Mouse (Mus musculus) embryonic facial prominence, embryonic 10.5 days (tissue): ENCODE data around the gene Slc22a28. TPM values are rescaled to one million over a fixed set of nuclear protein-coding genes. Genes with fewer than 3 reads are reported as not detected.
"Not testable (repeated sequence)": the region's sequence is repeated elsewhere in the genome, so short reads cannot be mapped to it uniquely, and the experiment has no call there.

Experiments
- DNase-seq: peaks from one replicate; pipeline ENCODE4 v3.0.0-alpha.2; 2017; ENCODE audit warnings: low spot score
- H3K27ac ChIP-seq: fragments of 300-500 bp; sonication (generic); replicated peaks from 2 replicates; pipeline ENCODE4 v1.5.1; 2016; ENCODE audit warnings: mild to moderate bottlenecking
- H3K27me3 ChIP-seq: fragments of 300-500 bp; sonication (generic); replicated peaks from 2 replicates; pipeline ENCODE4 v1.6.1; 2016; ENCODE audit warnings: low read depth, mild to moderate bottlenecking; ENCODE audit not compliant: poor library complexity, severe bottlenecking
- H3K36me3 ChIP-seq: fragments of 300-500 bp; sonication (generic); replicated peaks from 2 replicates; pipeline ENCODE4 v1.6.1; 2016; ENCODE audit warnings: mild to moderate bottlenecking, moderate library complexity
- H3K4me1 ChIP-seq: fragments of 300-500 bp; sonication (generic); 2 replicates; pipeline ENCODE4 v1.6.1; 2016
- H3K4me3 ChIP-seq: fragments of 300-500 bp; sonication (generic); 2 replicates; pipeline ENCODE4 v1.5.1; 2016; ENCODE audit warnings: mild to moderate bottlenecking, moderate library complexity
- H3K9me3 ChIP-seq: fragments of 300-500 bp; sonication (generic); 2 replicates; pipeline ENCODE4 v1.6.1; 2016; ENCODE audit warnings: mild to moderate bottlenecking
- WGBS: fragments of 180-500 bp; shearing (Covaris S2); methylation state at CpG from one replicate; pipeline ENCODE4 v1.1.7; 2016; 5-methylcytosine and 5-hydroxymethylcytosine counted together
- polyA plus RNA-seq: library from polyadenylated mRNA; unstranded; fragments of >200 nt; fragmentation: Nextera tagmentation; extraction: Ambion mirVana; gene quantifications from 2 replicates; pipeline ENCODE4 v1.2.1, GENCODE M21; 2016

The Slc22a28 gene
- not detected in 2 replicates for polyA plus RNA-seq

GRCm38 (mm10) chr19:8131881-8132280 is at the start of gene Slc22a28:
Gene Slc22a28, minus strand, starts transcription at chr19:8131982.
- WGBS, result 87% methylated on average over 2 of the region's 3 CpGs
- not testable (repeated sequence) for H3K4me1 ChIP-seq, H3K27me3 ChIP-seq, H3K4me3 ChIP-seq, H3K27ac ChIP-seq, DNase-seq, H3K36me3 ChIP-seq
- peaks cover 19% of the 10 kb centered on the region for H3K9me3 ChIP-seq

DNA sequence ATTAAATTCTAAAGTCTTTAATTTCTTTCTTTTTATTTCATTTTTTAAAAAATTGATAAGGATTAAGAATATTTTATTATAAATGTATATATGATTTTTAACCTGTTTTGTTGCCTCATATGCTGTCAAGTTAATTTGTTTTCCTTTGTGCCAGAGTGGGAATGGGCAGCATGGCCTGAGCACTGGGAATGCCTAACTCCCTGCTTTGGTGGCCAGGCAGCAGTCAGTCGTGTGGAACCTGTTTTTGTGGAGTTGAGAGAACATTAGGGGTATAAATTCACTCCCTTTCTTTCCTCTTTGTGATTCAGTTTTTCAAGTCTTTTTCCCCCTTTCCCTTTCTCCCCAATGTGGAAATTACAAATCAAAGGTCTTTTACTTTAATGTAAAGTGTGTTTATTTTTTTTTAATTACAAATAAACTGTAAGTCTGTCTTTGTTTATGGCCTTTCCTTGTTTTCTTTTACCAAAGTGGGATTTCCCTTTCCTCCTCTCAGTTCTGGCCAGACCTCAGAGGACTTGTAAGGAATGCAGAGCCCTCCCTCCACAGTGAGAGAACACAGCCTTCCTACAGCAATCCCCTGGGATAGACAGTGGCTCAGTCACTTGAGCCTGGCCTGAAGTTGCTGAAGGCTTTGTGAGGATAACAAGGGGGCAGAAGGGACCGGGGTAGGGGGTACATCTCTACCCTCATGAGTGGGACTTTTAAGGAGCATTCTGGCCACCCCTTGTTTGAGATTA is 17.2 kb upstream of the Slc22a28 start:
- Histone ChIP-seq H3K27me3 (no peaks in the 10 kb centered on the region), H3K9me3 (peaks cover 41% of the 10 kb centered on the region), H3K4me1 (no peaks in the 10 kb centered on the region), H3K4me3 (no peak overlapping the region), H3K36me3 (no peaks in the 10 kb centered on the region), H3K27ac (no peak overlapping the region)
- WGBS, result 58% methylated on average over 2 of the region's 2 CpGs
- no peak for DNase-seq

- 85% methylated on average over 2 of the region's 2 CpGs for WGBS
- peaks cover 29% of the 10 kb centered on the region for H3K9me3 ChIP-seq
- not testable (repeated sequence) for H3K36me3 ChIP-seq, DNase-seq, H3K27ac ChIP-seq, H3K4me1 ChIP-seq, H3K27me3 ChIP-seq, H3K4me3 ChIP-seq
Observed at GRCm38 (mm10) chr19:8142716-8143115, 10.9 kb upstream of the Slc22a28 start.

GRCm38 (mm10) chr19:8134127-8134841 is 2.5 kb upstream of the Slc22a28 start:
- WGBS, result 68% methylated on average over 14 of the region's 14 CpGs
- H3K4me3 ChIP-seq, result not testable (repeated sequence)

GRCm38 (mm10) chr19:8019904-8020349 is 111.9 kb downstream of the Slc22a28 start:
- WGBS, result 93% methylated on average over 13 of the region's 13 CpGs
- no peaks in the 10 kb centered on the region for H3K27me3 ChIP-seq

More at GRCm38 (mm10) chr19:8134127-8134841, 2.5 kb upstream of the Slc22a28 start:
- H3K27ac ChIP-seq, H3K36me3 ChIP-seq, DNase-seq, H3K4me1 ChIP-seq, H3K27me3 ChIP-seq: not testable (repeated sequence)
- peaks cover 20% of the 10 kb centered on the region for H3K9me3 ChIP-seq

GRCm38 (mm10) chr19:8019329-8019851 is 112.4 kb downstream of the Slc22a28 start:
- H3K36me3 ChIP-seq, result not testable (repeated sequence)
- WGBS, result 93% methylated on average over 17 of the region's 17 CpGs

More at GRCm38 (mm10) chr19:8019904-8020349, 111.9 kb downstream of the Slc22a28 start:
- Histone ChIP-seq H3K4me1 (no peaks in the 10 kb centered on the region), H3K4me3 (no peak overlapping the region), H3K36me3 (no peaks in the 10 kb centered on the region), H3K9me3 (peaks cover 35% of the 10 kb centered on the region), H3K27ac (no peak overlapping the region)
- DNase-seq, result no peak

GRCm38 (mm10) chr19:8018535-8018934 is 113.2 kb downstream of the Slc22a28 start:
- H3K4me3 ChIP-seq, H3K27me3 ChIP-seq, H3K4me1 ChIP-seq, DNase-seq, H3K36me3 ChIP-seq, H3K27ac ChIP-seq: not testable (repeated sequence)
- peaks cover 30% of the 10 kb centered on the region for H3K9me3 ChIP-seq
- 92% methylated on average over 9 of the region's 9 CpGs for WGBS

More at GRCm38 (mm10) chr19:8019329-8019851, 112.4 kb downstream of the Slc22a28 start:
- not testable (repeated sequence) for H3K27ac ChIP-seq, H3K4me1 ChIP-seq, DNase-seq, H3K4me3 ChIP-seq, H3K27me3 ChIP-seq
- H3K9me3 ChIP-seq, result peaks cover 34% of the 10 kb centered on the region

Other genes with a start within 250 kb of the Slc22a28 start
- gene Slc22a27, start 166.0 kb downstream of the Slc22a28 start, polyA plus RNA-seq, result not detected in 2 replicates
- gene Slc22a29, start 86.9 kb upstream of the Slc22a28 start, polyA plus RNA-seq, result not detected in 2 replicates